Mouse (Mus musculus) retina, embryonic 14.5 days (tissue): Measurements from ENCODE around the gene Golgb1.
A peak's percentile ranks its signal among the peaks of the same experiment; 100 is the strongest.

Experiments
- DNase-seq: peaks from one replicate; pipeline ENCODE4 v3.0.0-alpha.2; 2015; ENCODE audit warnings: low spot score

Golgb1 gene

GRCm38 (mm10) chr16:36944895-36945424 is 70.0 kb downstream of the Golgb1 start:
- DNase-seq, result peak; percentile 26

- DNase-seq, result no peak
Observed at GRCm38 (mm10) chr16:36946459-36947159, 71.7 kb downstream of the Golgb1 start.

DNA sequence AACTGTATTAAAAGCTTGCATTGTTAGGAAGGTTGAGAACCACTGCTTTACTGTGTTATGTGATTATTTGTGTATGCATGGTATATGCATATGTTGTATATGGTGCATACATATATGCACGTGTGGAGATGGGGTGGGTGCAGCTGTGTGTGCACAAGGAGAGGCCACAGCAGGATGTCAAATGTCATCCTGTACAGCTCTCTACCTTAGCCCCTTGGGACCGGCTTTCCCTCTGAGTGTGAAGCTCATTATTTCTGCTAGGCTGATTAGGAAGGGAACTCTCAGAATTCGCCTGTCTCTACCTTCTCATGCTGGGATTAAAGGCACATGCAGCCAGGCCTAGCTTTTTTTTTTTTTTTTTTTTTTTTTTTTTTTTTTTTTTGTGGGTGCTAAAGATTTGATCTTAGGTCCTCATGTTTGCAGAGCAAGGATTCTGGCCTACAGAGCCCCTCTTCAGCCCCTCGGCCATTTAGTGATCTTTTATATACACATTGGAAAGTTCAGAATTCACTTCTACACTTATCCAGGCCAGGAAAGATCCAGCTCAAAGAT is 72.8 kb downstream of the Golgb1 start:
- DNase-seq, result peak; percentile 52

- DNase-seq, result peak; percentile 26
Observed at GRCm38 (mm10) chr16:36949614-36950336, 74.8 kb downstream of the Golgb1 start.

DNA sequence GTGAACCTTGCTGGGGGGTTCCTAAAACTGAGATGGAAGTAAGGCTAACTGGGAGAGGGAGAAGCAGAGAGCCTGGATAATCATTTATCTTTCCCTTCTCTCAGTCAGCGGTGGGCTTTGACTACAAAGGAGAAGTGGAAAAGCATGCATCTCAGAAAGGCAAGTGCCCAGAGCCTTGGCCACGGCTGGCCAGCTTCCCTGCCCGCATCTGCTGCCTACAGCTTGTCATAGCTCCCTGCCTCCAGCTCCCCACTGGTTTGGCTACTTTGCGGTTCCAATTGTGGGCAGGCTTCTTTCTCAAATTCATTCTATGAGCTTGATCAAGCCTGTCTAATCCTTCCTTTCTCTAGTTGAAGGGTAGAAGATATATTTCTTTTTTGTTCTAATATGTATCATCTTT is 76.1 kb downstream of the Golgb1 start:
- DNase-seq, result no peak

- DNase-seq, result peak; percentile 10
Observed at GRCm38 (mm10) chr16:36955106-36955505, 80.2 kb downstream of the Golgb1 start.

DNA sequence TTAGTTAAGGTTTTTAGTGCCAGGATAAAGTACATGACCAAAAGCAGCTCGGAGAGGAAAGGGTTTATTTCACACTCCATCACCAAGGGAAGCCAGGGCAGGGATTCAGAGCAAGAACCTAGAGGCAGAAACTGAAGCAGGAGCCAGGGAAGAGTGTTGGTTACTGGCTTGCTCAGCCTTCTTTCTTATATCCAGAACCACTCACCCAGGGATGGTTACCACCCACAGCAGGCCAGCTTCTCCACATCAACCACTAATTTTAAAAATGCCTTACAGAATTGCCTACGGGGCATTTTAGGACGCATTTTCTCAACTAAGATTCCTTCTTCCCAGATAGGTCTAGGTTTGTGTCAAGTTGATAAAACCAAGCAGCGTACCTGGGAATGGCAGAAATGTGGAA is 88.5 kb downstream of the Golgb1 start:
- DNase-seq, result no peak

DNA sequence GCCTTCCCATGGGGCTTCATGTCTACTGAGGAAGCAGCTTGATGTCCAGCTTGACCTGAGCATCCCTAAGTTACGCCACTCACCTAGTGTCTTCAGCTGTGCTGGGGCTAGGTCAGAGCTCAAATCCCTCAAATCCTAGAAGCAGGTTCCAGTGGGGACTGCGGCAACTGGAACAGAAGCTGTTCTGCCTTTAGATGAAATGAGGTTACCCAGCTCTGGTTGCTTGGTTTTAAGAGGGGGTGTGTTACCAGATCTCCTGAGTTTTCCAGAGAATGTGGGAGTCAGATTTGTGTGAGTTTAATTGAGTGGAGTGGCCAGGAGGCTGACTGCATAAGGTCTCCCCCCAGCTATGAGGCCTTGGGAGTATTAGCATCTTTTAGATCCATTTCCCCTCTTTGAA is 104.2 kb downstream of the Golgb1 start:
- no peak for DNase-seq
